Comparison of ENCODE assay signal across 9 mouse cellular contexts in genomic region chr11:4203705-4204074, GRCm38 (mm10). TPM values are rescaled to one million over a fixed set of nuclear protein-coding genes. Genes with fewer than 3 reads are reported as not detected.
A peak's percentile ranks its signal among the peaks of the same experiment; 100 is the strongest.
DNase-seq lines count a peak whose midpoint lies in the region; ATAC-seq and TF ChIP-seq lines count a peak whose summit lies in the region.
"Had no signal": no experiment of that assay in that cellular context is flagged by ENCODE, and none has a peak within 500 bp of the region (broad histone marks: within the 10 kb centered on the region; RNA-seq: fewer than 3 reads in every experiment).

No protein-coding gene starts in this region.

- H3K4me1 ChIP-seq in kidney, adult 2 months (ENCODE audit: control insufficient read depth, insufficient read depth, low read length) = peaks cover 23% of the 10 kb centered on the region
- H3K4me1 ChIP-seq: hindbrain, embryonic 15.5 days had no signal

- 3% methylated on average over 2 of the region's 2 CpGs for WGBS in kidney, adult 2 months

- no peak overlapping the region for H3K4me3 ChIP-seq in kidney, adult 2 months (ENCODE audit: insufficient read depth, low read depth, low read length)
- H3K4me3 ChIP-seq: hindbrain, embryonic 15.5 days had no signal

- H3K27me3 ChIP-seq in kidney, adult 2 months (replicated peaks; ENCODE audit: control insufficient read depth, insufficient read depth, low read length) = no peaks in the 10 kb centered on the region
- H3K27me3 ChIP-seq: hindbrain, embryonic 15.5 days had no signal

- peak; percentile 71 for DNase-seq in ovary, adult 18-20 months (ENCODE audit: low spot score)
- no peak for DNase-seq in ovary, postnatal 10 days (ENCODE audit: low spot score)
- DNase-seq in gastrocnemius, postnatal 14 days = peak; percentile 75
- peak; percentile 93 for DNase-seq in kidney, adult 2 months
- DNase-seq in frontal cortex, adult 2 months (ENCODE audit: extremely low spot score in 1 of 2, low spot score in 1 of 2) = no peak
- DNase-seq in frontal cortex, postnatal 36 days (ENCODE audit: low spot score in 2 of 2) = no peak
- no peak for DNase-seq in frontal cortex, postnatal 25 days (ENCODE audit: low spot score in 2 of 2)

- peak overlapping the region; percentile 69 for H3K27ac ChIP-seq in kidney, adult 2 months (ENCODE audit: insufficient read depth, low read depth, low read length)
- H3K27ac ChIP-seq: hindbrain, embryonic 15.5 days had no signal

- no peak for TF ChIP-seq POLR2A in kidney, adult 2 months (IDR thresholded peaks at IDR 0.05; ENCODE audit: low read depth, low read length)

- TF ChIP-seq CTCF in kidney, adult 2 months (conservative IDR thresholded peaks at IDR 0.05; ENCODE audit: insufficient read depth, insufficient read length, low read depth, low read length) = no peak

- intact Hi-C loops in gastrocnemius, postnatal 14 days (cut with DNase I; ENCODE audit: low total_unique reads) = no loop called here

- no peaks in the 10 kb centered on the region for H3K36me3 ChIP-seq in kidney, adult 2 months (ENCODE audit: control insufficient read depth, insufficient read depth, low read length)

- ATAC-seq in megakaryocyte, adult 5-6 weeks (ENCODE audit: poor library complexity, severe bottlenecking) = peak; percentile 27

RNA-seq across cellular contexts. Expression of gene Castor1, which starts 14.3 kb away (rescaled TPM):
- total RNA-seq in gastrocnemius, postnatal 14 days (2021) = 1 to 10 TPM; 4.3 to 8.9 TPM
- 15.8 and 16.3 TPM in 2 replicates for polyA plus RNA-seq in kidney, adult 2 months (2012; rRNA removed)
- 1.2 and 1.3 TPM in 2 replicates for total RNA-seq in megakaryocyte, adult 5-6 weeks (2015)
- 1.1 and 2.3 TPM in 2 replicates for total RNA-seq in megakaryocyte, adult 5-6 weeks (2017)
- 4.5 and 5.2 TPM in 2 replicates for polyA plus RNA-seq in frontal cortex, adult 2 months (2012; rRNA removed)

RNA-seq across cellular contexts. Expression of gene Tbc1d10a, which starts 17.1 kb away (rescaled TPM):
- total RNA-seq in gastrocnemius, postnatal 14 days (2021) = 1 to 10 TPM; 5.3 to 5.4 TPM
- polyA plus RNA-seq in kidney, adult 2 months (2012; rRNA removed) = 91.4 and 115 TPM in 2 replicates
- total RNA-seq in megakaryocyte, adult 5-6 weeks (2015) = 2.5 and 3.8 TPM in 2 replicates
- 5.5 and 8.3 TPM in 2 replicates for total RNA-seq in megakaryocyte, adult 5-6 weeks (2017)
- polyA plus RNA-seq in frontal cortex, adult 2 months (2012; rRNA removed) = 56.4 and 59.0 TPM in 2 replicates

RNA-seq across cellular contexts. Expression of gene Osm, which starts 32.5 kb away (rescaled TPM):
- not detected for total RNA-seq in gastrocnemius, postnatal 14 days (2021)
- polyA plus RNA-seq in kidney, adult 2 months (2012; rRNA removed) = 0.07 and 0.20 TPM in 2 replicates
- 26.6 and 34.4 TPM in 2 replicates for total RNA-seq in megakaryocyte, adult 5-6 weeks (2015)
- 31.9 and 39.2 TPM in 2 replicates for total RNA-seq in megakaryocyte, adult 5-6 weeks (2017)
- polyA plus RNA-seq in frontal cortex, adult 2 months (2012; rRNA removed) = 0.08 and 0.18 TPM in 2 replicates
- polyA plus RNA-seq: hindbrain, embryonic 15.5 days had no signal

RNA-seq across cellular contexts. Expression of gene Sf3a1, which starts 43.5 kb away (rescaled TPM):
- total RNA-seq in gastrocnemius, postnatal 14 days (2021) = 10 to 100 TPM; 17.1 to 22.8 TPM
- 21.0 and 21.1 TPM in 2 replicates for polyA plus RNA-seq in kidney, adult 2 months (2012; rRNA removed)
- total RNA-seq in megakaryocyte, adult 5-6 weeks (2015) = 42.2 and 42.4 TPM in 2 replicates
- 24.8 and 28.9 TPM in 2 replicates for total RNA-seq in megakaryocyte, adult 5-6 weeks (2017)
- polyA plus RNA-seq in frontal cortex, adult 2 months (2012; rRNA removed) = 45.6 and 49.0 TPM in 2 replicates

RNA-seq across cellular contexts. Expression of gene Ccdc157, which starts 43.6 kb away (rescaled TPM):
- total RNA-seq in gastrocnemius, postnatal 14 days (2021) = 1 to 10 TPM; 3.3 to 5.6 TPM
- polyA plus RNA-seq in kidney, adult 2 months (2012; rRNA removed) = 9.6 and 12.1 TPM in 2 replicates
- 1.1 TPM in 1 of 2 replicates, not detected in the other for total RNA-seq in megakaryocyte, adult 5-6 weeks (2015)
- 0.44 and 1.3 TPM in 2 replicates for total RNA-seq in megakaryocyte, adult 5-6 weeks (2017)
- 22.5 and 23.8 TPM in 2 replicates for polyA plus RNA-seq in frontal cortex, adult 2 months (2012; rRNA removed)

Comparison
In these comparisons a context has a peak if more than half of its experiments do, and no peak if none do; other contexts are left out.
1. DNase-seq: peak in ovary, adult 18-20 months (single experiment), gastrocnemius, postnatal 14 days (single experiment) and kidney, adult 2 months (single experiment); none in ovary, postnatal 10 days (single experiment), frontal cortex, adult 2 months (0 of 2), frontal cortex, postnatal 36 days (0 of 2) and frontal cortex, postnatal 25 days (0 of 2).
2. RNA of gene Osm, which starts 32.5 kb away (total RNA-seq): 26.6 to 39.2 TPM in megakaryocyte, adult 5-6 weeks; not detected in gastrocnemius, postnatal 14 days; every median in the first group is over 10 times any median in the second.